Mouse (Mus musculus) embryonic facial prominence, embryonic 11.5 days (tissue): ENCODE data around the gene Ccdc194. TPM values are rescaled to one million over a fixed set of nuclear protein-coding genes. Genes with fewer than 3 reads are reported as not detected.

Source experiments
- ATAC-seq: fragments of 200-750 bp; cut with Nextera tagmentation; replicated peaks from 2 replicates; pipeline ENCODE4 v1.8.0; 2017; ENCODE audit warnings: low read depth; ENCODE audit not compliant: insufficient number of reproducible peaks, low FRiP score, low TSS enrichment
- DNase-seq: peaks from one replicate; pipeline ENCODE4 v3.0.0-alpha.2; 2015; ENCODE audit warnings: low spot score
- H3K27ac ChIP-seq: fragments of 300-500 bp; sonication (generic); replicated peaks from 2 replicates; pipeline ENCODE4 v1.5.1; 2014; ENCODE audit warnings: mild to moderate bottlenecking, low read depth, low read length, control low read depth
- H3K27me3 ChIP-seq: fragments of 300-500 bp; sonication (generic); 2 replicates; pipeline ENCODE4 v1.6.1; 2014; ENCODE audit warnings: mild to moderate bottlenecking, low read length, moderate library complexity, mixed read lengths; ENCODE audit not compliant: control insufficient read depth, insufficient read depth
- H3K36me3 ChIP-seq: fragments of 300-500 bp; sonication (generic); replicated peaks from 2 replicates; pipeline ENCODE4 v1.6.1; 2014; ENCODE audit warnings: low read depth, mild to moderate bottlenecking, low read length, moderate library complexity, mixed read lengths; ENCODE audit not compliant: control insufficient read depth, insufficient read depth
- H3K4me1 ChIP-seq: fragments of 300-500 bp; sonication (generic); 2 replicates; pipeline ENCODE4 v1.6.1; 2014; ENCODE audit warnings: low read length, mixed read lengths; ENCODE audit not compliant: control insufficient read depth, insufficient read depth
- H3K4me2 ChIP-seq: fragments of 300-500 bp; sonication (generic); 2 replicates; pipeline ENCODE4 v1.6.1; 2014; ENCODE audit warnings: low read depth, mild to moderate bottlenecking, control low read depth, low read length, moderate library complexity
- H3K4me3 ChIP-seq: fragments of 300-500 bp; sonication (generic); 2 replicates; pipeline ENCODE4 v1.5.1; 2014; ENCODE audit warnings: low read depth, low read length, control low read depth
- H3K9ac ChIP-seq: fragments of 300-500 bp; sonication (generic); replicated peaks from 2 replicates; pipeline ENCODE4 v1.6.1; 2014; ENCODE audit warnings: mild to moderate bottlenecking, control low read depth, low read length
- H3K9me3 ChIP-seq: fragments of 300-500 bp; sonication (generic); replicated peaks from 2 replicates; pipeline ENCODE4 v1.6.1; 2016; ENCODE audit warnings: mild to moderate bottlenecking, low read length, inconsistent platforms, mixed read lengths; ENCODE audit not compliant: control insufficient read depth
- WGBS: fragments of 180-500 bp; shearing (Covaris S2); extraction: QIAGEN DNeasy Blood & Tissue Kit; methylation state at CpG from one replicate; pipeline ENCODE4 v1.1.7; 2014; 5-methylcytosine and 5-hydroxymethylcytosine counted together
- polyA plus RNA-seq: library from polyadenylated mRNA; unstranded; fragments of >200 nt; fragmentation: Nextera tagmentation; extraction: Ambion mirVana; gene quantifications from 2 replicates; pipeline ENCODE4 v1.2.1, GENCODE M21; 2014

Ccdc194 gene
- polyA plus RNA-seq, 1 experiment from 2014 or later, result 0.15 TPM

DNA sequence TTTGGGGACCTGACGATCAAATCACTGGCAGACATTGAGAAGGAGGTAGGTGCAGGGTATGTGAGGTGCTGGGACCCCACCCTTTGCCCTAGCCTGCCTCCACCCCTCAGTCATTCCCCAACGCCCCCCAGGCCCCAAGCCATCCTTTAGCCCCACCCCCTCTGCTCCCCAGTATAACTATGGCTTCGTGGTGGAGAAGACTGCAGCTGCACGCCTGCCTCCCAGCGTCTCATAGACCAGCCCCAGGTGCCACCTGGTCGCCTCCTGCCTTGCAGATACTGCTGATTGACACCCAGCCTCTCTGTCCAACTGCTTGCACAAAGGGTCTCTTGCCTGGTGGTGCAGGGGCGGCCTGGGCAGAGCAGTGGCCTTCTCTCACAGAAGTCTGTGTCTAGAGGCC, 22.1 kb upstream of the Ccdc194 start:
- H3K27ac ChIP-seq, result no peak overlapping the region
- H3K4me3 ChIP-seq, result no peak overlapping the region
- no peaks in the 10 kb centered on the region for H3K36me3 ChIP-seq
- DNase-seq, result no peak
- no peak for ATAC-seq
- no peak overlapping the region for H3K4me2 ChIP-seq
- H3K27me3 ChIP-seq, result no peaks in the 10 kb centered on the region
- H3K9me3 ChIP-seq, result no peaks in the 10 kb centered on the region
- H3K9ac ChIP-seq, result no peak overlapping the region
- WGBS, result 90% methylated on average over 7 of the region's 7 CpGs
- H3K4me1 ChIP-seq, result no peaks in the 10 kb centered on the region; the same call in 1 of the 2 replicates

DNA sequence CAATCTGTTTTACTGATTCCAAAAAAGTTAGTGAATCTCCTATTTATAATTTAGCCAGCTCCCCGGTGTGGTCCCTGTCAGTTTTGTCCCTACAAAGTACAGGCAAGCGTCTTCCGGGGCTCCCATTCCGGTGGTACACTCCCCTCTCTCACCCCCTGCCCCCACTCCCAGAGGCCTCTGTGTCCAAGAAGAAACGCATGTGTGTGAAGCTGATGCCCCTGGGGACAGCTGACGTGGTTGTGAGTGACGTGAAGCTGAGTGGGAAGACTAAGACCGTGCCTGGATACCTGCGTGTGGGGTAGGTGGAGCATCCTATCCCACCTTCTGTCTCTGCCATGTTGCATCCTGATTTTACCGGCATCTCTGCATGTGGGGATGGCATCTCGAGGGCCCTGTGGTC, 19.5 kb upstream of the Ccdc194 start:
- Histone ChIP-seq H3K4me2 (no peak overlapping the region), H3K4me3 (no peak overlapping the region), H3K9ac (no peak overlapping the region), H3K36me3 (no peaks in the 10 kb centered on the region), H3K27ac (no peak overlapping the region), H3K27me3 (no peaks in the 10 kb centered on the region), H3K9me3 (no peaks in the 10 kb centered on the region), H3K4me1 (no peaks in the 10 kb centered on the region)
- DNase-seq, result no peak
- ATAC-seq, result no peak
- WGBS, result 89% methylated on average over 11 of the region's 11 CpGs

DNA sequence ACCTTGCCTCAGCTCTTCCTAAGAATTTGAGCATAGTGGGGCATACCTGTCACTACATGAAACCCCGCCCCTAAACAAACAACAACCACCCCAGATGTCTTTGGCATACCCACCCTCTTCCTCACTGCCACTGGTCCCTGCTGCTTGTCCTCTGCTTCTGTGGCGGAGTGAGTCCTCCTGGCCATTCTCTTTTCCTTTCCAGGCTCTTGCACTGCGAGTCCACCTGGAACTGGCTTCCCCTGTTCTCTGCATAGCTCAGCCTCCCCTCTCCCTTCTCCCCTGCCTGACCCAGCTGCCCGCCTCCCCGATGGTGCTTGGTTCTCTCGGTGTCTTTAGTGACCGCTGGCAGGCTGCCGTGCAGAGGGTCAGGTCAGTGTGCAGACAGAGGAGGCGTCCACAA, 18.2 kb upstream of the Ccdc194 start:
- Histone ChIP-seq H3K9me3 (no peaks in the 10 kb centered on the region), H3K36me3 (no peaks in the 10 kb centered on the region), H3K4me3 (peak overlapping the region; percentile 80; the same call in 1 of the 2 replicates), H3K27me3 (no peaks in the 10 kb centered on the region), H3K4me2 (no peak overlapping the region; the same call in none of the 2 replicates), H3K27ac (no peak overlapping the region), H3K9ac (no peak overlapping the region), H3K4me1 (no peaks in the 10 kb centered on the region)
- ATAC-seq, result no peak
- DNase-seq, result no peak
- WGBS, result 91% methylated on average over 9 of the region's 9 CpGs

DNA sequence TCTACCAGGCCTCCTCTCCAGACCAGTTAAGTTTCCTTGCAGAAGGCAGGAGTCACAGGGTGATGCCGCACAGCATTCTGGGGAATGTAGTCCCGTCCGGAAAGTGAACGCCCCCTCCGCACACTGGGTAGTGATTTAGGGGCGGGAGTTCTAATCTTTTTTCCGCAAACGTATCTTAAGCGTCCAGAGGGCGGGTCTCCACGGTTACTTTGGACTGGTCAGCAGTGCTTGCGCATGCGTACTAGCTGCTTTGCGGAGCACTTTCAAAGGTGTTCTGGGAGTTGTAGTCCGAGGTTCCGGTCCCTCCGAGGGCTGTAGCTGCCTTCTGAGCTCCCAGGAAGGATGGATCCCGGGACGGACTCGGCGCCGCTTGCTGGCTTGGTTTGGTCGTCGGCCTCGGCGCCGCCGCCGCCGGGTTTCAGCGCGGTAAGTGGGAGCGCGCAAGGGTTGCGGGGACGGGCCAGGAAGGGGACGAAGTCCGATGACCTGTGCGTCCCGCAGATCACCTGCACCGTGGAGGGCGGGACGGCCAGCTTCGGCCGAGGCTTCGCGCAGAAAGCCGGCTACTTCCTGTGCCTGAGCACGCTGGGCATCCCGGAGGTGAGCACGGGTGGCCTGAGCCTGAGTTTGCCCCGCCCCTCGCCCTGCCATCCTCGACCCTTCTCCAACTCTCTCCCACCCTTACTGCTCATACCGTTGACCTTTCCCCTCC, 17.3 kb upstream of the Ccdc194 start, which contains the start of gene Mvb12a:
Gene Mvb12a, plus strand, starts transcription at position 291 of the 712 bp plus-strand sequence.
- Histone ChIP-seq H3K4me1 (no peaks in the 10 kb centered on the region), H3K27ac (no peak within 1 kb of the TSS), H3K4me2 (peak within 1 kb of the TSS; percentile 88), H3K4me3 (peak within 1 kb of the TSS; percentile 80), H3K27me3 (no peaks in the 10 kb centered on the region), H3K9me3 (no peaks in the 10 kb centered on the region), H3K9ac (peak within 1 kb of the TSS; percentile 75), H3K36me3 (no peaks in the 10 kb centered on the region)
- DNase-seq (peak; percentile 100), ATAC-seq (peak; percentile 90)
- WGBS, result under 1% methylated on average over 55 of the region's 55 CpGs

DNA sequence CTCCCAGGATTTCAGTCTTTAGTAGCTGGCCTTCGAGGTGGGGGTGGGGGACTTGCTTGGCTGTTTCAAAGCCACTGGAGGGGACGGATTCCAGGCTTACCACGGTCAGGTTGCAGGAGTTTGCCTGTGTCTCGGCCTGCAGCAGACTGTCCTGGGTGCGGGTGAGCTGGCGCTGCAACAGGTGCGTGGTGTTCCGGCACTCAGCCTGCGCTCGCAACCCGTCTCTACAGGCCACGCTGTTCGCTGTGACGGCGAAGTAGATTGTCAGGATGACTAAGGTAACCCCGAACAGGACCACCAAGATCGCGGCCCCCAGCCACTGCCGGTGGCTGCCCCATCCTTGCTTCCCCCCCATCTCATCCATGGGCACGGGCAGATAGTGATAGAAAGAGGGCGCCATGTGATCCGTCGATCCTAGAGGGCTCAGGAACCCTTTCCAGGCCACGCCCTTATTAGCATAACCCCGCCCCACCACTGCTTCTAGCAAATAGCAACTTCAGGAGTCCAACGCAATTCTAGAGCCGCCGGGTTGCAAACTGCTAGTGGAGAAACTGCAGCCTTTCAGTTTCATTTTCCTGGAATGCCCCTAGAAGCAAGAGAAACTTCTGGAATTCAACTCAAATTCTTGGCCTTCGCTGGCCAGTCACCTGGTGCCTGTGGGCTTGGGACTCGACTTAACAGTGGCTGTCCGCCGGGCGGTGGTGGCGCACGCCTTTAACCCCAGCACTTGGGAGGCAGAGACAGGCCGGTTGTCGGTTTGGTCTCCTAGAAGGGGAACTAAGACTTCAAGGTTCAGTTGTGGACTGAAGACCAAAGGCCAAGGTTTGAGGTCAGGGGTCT, 11.7 kb upstream of the Ccdc194 start, which contains the start of gene Bst2:
Gene Bst2, minus strand, starts transcription at position 429 of the 840 bp plus-strand sequence.
- Histone ChIP-seq H3K27me3 (no peaks in the 10 kb centered on the region), H3K9me3 (no peaks in the 10 kb centered on the region), H3K36me3 (no peaks in the 10 kb centered on the region), H3K4me1 (no peaks in the 10 kb centered on the region), H3K27ac (no peak within 1 kb of the TSS), H3K4me3 (peak within 1 kb of the TSS; percentile 31), H3K4me2 (peak within 1 kb of the TSS; percentile 61), H3K9ac (peak within 1 kb of the TSS; percentile 6)
- DNase-seq, result peak; percentile 92
- ATAC-seq, result 0 out of 2 replicates have a peak, but pooled peaks have one; percentile 32
- 1% methylated on average over 37 of the region's 37 CpGs for WGBS

DNA sequence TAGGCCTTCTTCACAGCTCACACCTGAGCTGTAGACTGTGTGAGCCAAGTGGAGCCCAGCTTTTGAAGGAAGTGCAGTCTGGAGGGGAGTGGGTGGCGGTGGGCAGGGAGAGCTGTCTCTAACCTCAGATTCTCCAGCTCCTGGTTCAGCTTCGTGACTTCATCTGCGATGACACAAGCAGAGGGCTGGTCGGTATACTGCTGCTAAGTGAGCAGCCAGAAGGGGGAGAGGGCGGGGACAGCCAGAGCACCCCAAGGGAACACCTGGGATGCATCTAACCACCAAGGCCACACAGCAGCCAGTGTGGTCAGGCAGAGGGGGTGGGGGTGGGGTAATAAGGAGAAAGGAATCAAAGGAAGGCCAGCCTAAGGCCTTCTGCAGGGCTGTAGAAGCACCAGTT, 10.2 kb upstream of the Ccdc194 start:
- Histone ChIP-seq H3K4me3 (no peak overlapping the region), H3K9me3 (no peaks in the 10 kb centered on the region), H3K36me3 (no peaks in the 10 kb centered on the region), H3K27ac (no peak overlapping the region), H3K27me3 (no peaks in the 10 kb centered on the region), H3K9ac (no peak overlapping the region), H3K4me1 (no peaks in the 10 kb centered on the region), H3K4me2 (no peak overlapping the region)
- no peak for DNase-seq
- no peak for ATAC-seq
- 67% methylated on average over 5 of the region's 5 CpGs for WGBS

DNA sequence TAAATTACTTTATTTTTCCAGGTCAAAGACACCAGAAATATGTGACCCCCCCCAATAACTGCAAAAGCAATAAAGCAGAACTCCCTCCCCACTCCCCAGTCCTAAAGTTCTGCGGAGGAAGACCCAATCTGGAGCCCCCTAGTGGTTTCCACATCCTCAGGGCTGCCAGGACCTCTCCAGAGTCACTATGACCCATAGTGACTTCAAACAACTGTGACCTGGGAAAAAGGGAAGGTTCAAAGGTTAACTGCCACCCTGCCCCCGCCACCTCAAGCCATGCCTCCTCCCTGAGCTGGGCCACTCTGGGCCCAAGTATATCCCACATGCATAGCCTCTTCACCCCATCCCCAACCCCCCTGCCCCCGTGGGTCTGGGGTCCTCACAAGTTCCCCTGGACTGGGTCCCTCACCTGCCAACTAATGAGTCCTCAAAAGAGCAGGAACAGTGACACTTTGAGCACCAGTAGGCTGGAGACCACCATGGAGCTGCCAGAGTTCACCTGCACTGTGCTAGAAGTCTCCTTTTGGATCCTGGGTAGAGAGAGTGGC, 8.8 kb upstream of the Ccdc194 start:
- no peak for DNase-seq
- Histone ChIP-seq H3K4me2 (no peak overlapping the region), H3K36me3 (no peaks in the 10 kb centered on the region), H3K27me3 (no peaks in the 10 kb centered on the region), H3K4me1 (no peaks in the 10 kb centered on the region), H3K9me3 (no peaks in the 10 kb centered on the region), H3K27ac (no peak overlapping the region), H3K9ac (no peak overlapping the region), H3K4me3 (no peak overlapping the region)
- no peak for ATAC-seq
- 30% methylated on average over 3 of the region's 3 CpGs for WGBS
